In genomic region chr2:46242806-46243205, GRCm38 (mm10) we compare ENCODE assay signal across 12 mouse cellular contexts.
A peak's percentile ranks its signal among the peaks of the same experiment; 100 is the strongest.
DNase-seq lines count a peak whose midpoint lies in the region; ATAC-seq lines count a peak whose summit lies in the region.
"Had no signal": no experiment of that assay in that cellular context is flagged by ENCODE, and none has a peak within 500 bp of the region (broad histone marks: within the 10 kb centered on the region; RNA-seq: fewer than 3 reads in every experiment).

No protein-coding gene starts in this region.

- H3K36me3 ChIP-seq in neural tube, embryonic 14.5 days (ENCODE audit: control insufficient read depth, insufficient read depth, low read length) = no peaks in the 10 kb centered on the region
- H3K36me3 ChIP-seq in kidney, embryonic 16.5 days (ENCODE audit: insufficient read depth, low read length) = no peaks in the 10 kb centered on the region
- H3K36me3 ChIP-seq: heart, embryonic 10.5 days had no signal

- DNase-seq in cerebellum, adult 9-10 months = peak; percentile 18
- DNase-seq in cerebellum, postnatal 36 days = no peak
- DNase-seq in left cerebral cortex, postnatal 4 days = peak; percentile 67
- DNase-seq in left cerebral cortex, postnatal 14 days (ENCODE audit: low spot score in 2 of 2) = no peak
- DNase-seq in cerebellum, postnatal 14 days = peak; percentile 40 to 72
- DNase-seq in testis, postnatal 10 days (ENCODE audit: low spot score) = no peak
- DNase-seq: lung, adult 2 months; right cerebral cortex, postnatal 25 days; thymus, postnatal 25 days had no signal

- no peaks in the 10 kb centered on the region for H3K27me3 ChIP-seq in neural tube, embryonic 14.5 days (ENCODE audit: control insufficient read depth, insufficient read depth, low read length)
- no peaks in the 10 kb centered on the region for H3K27me3 ChIP-seq in kidney, embryonic 16.5 days (ENCODE audit: insufficient read depth, low read length)

- H3K9ac ChIP-seq in neural tube, embryonic 14.5 days (replicated peaks; ENCODE audit: low read depth, low read length) = no peak overlapping the region
- H3K9ac ChIP-seq in kidney, embryonic 16.5 days (replicated peaks; ENCODE audit: low read length) = no peak overlapping the region

- no peak overlapping the region for H3K27ac ChIP-seq in neural tube, embryonic 14.5 days (ENCODE audit: low read depth, low read length)
- no peak overlapping the region for H3K27ac ChIP-seq in kidney, embryonic 16.5 days (ENCODE audit: low read length)
- H3K27ac ChIP-seq: heart, embryonic 10.5 days had no signal

- no peaks in the 10 kb centered on the region for H3K9me3 ChIP-seq in neural tube, embryonic 14.5 days (ENCODE audit: control insufficient read depth, low read length)
- H3K9me3 ChIP-seq in kidney, embryonic 16.5 days (ENCODE audit: low read length) = no peaks in the 10 kb centered on the region
- H3K9me3 ChIP-seq: heart, embryonic 10.5 days had no signal

- no peak overlapping the region for H3K4me3 ChIP-seq in neural tube, embryonic 14.5 days (ENCODE audit: low read depth, low read length)
- no peak overlapping the region for H3K4me3 ChIP-seq in kidney, embryonic 16.5 days (ENCODE audit: low read length)
- H3K4me3 ChIP-seq: heart, embryonic 10.5 days had no signal

- intact Hi-C loops in left cerebral cortex, postnatal 4 days (cut with DNase I) = no loop called here
- intact Hi-C loops in left cerebral cortex, postnatal 14 days (cut with DNase I) = no loop called here

- ATAC-seq in neural tube, embryonic 14.5 days (ENCODE audit: low read depth) = peak; percentile 73
- no peak for ATAC-seq in kidney, embryonic 16.5 days (ENCODE audit: low FRiP score, low TSS enrichment)

- H3K4me2 ChIP-seq in neural tube, embryonic 14.5 days (ENCODE audit: low read depth, low read length) = no peak overlapping the region
- H3K4me2 ChIP-seq in kidney, embryonic 16.5 days (replicated peaks; ENCODE audit: low read depth, low read length) = no peak overlapping the region

- H3K4me1 ChIP-seq in neural tube, embryonic 14.5 days (ENCODE audit: control insufficient read depth, insufficient read depth, low read length) = no peaks in the 10 kb centered on the region
- H3K4me1 ChIP-seq in kidney, embryonic 16.5 days (ENCODE audit: insufficient read depth, low read length) = no peaks in the 10 kb centered on the region
- H3K4me1 ChIP-seq: heart, embryonic 10.5 days had no signal

Comparison
In these comparisons a context has a peak if more than half of its experiments do, and no peak if none do; other contexts are left out.
1. DNase-seq: peak in cerebellum, adult 9-10 months (single experiment), left cerebral cortex, postnatal 4 days (single experiment) and cerebellum, postnatal 14 days (2 of 2); none in cerebellum, postnatal 36 days (0 of 2), left cerebral cortex, postnatal 14 days (0 of 2) and testis, postnatal 10 days (single experiment).